Mouse (Mus musculus): Measurements from ENCODE around the gene Atp8a1.

DNA sequence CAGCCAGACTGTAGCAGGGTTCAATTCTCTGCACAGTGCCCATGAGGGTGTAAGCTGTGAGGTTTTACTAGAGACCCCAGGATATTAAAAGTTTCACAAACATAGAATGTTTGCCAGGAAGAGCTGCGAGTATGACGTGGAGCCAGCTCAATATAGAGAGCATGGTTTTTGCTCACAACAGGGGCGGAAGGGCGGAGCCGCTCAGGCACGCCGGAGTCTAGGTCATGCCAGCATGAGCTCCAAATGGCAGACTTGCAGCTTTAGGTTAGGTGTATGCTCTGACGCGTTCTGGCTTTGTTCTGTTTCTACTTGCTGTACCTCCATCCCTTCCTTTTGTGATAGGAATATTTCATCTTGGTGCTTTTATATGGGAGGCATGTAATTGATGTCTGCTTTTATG lies 19.0 kb upstream of the Atp8a1 start:
- TF ChIP-seq CTCF (IDR thresholded peaks at IDR 0.05; ENCODE audit: low read depth, low read length) (no peak), POLR2A (IDR thresholded peaks at IDR 0.05; ENCODE audit: extremely low read depth, insufficient read depth, low read length) (no peak)
